Mouse (Mus musculus) myocyte (in vitro differentiated cells): Measurements from ENCODE around the gene Prrx2. TPM values are rescaled to one million over a fixed set of nuclear protein-coding genes. Genes with fewer than 3 reads are reported as not detected.
A peak's percentile ranks its signal among the peaks of the same experiment; 100 is the strongest.

Experiments used
- H3K27me3 ChIP-seq: one replicate; pipeline ENCODE4 v1.6.1; 2011; ENCODE audit not compliant: control insufficient read depth, insufficient read depth, insufficient read length
- H3K36me3 ChIP-seq: one replicate; pipeline ENCODE4 v1.6.1; 2011; ENCODE audit not compliant: control insufficient read depth, insufficient read depth
- H3K4me2 ChIP-seq: one replicate; pipeline ENCODE4 v1.6.1; 2011; ENCODE audit warnings: low read depth, control low read depth
- H3K4me3 ChIP-seq: one replicate; pipeline ENCODE4 v1.5.1; 2011; ENCODE audit warnings: mild to moderate bottlenecking, control low read depth, moderate library complexity
- H3K79me2 ChIP-seq: one replicate; pipeline ENCODE4 v1.6.1; 2011; ENCODE audit not compliant: control insufficient read depth, insufficient read depth
- H3ac ChIP-seq: one replicate; pipeline ENCODE4 v1.6.1; 2011; ENCODE audit not compliant: control insufficient read depth, insufficient read length
- CEBPB ChIP-seq: IDR thresholded peaks from 2 replicates; pipeline ENCODE4 v1.6.1; 2011; ENCODE audit warnings: mild to moderate bottlenecking, moderate library complexity; ENCODE audit not compliant: poor library complexity, insufficient read depth, severe bottlenecking
- E2F4 ChIP-seq: IDR thresholded peaks from one replicate; pipeline ENCODE4 v1.6.1; 2011; ENCODE audit warnings: mild to moderate bottlenecking, control low read depth, moderate library complexity; ENCODE audit not compliant: insufficient read depth
- MAX ChIP-seq: IDR thresholded peaks from one replicate; pipeline ENCODE4 v1.6.1; 2011; ENCODE audit warnings: low read depth, mild to moderate bottlenecking, control low read depth
- MYOD1 ChIP-seq, 3 experiments: IDR thresholded peaks; one replicate each; pipeline ENCODE4 v1.6.1; 2011; ENCODE audit warnings: control low read depth in 2 of 3, low read depth in 2 of 3, mild to moderate bottlenecking in 2 of 3, moderate library complexity in 1 of 3; ENCODE audit not compliant: insufficient read length in 2 of 3, control insufficient read depth in 1 of 3
- MYOG ChIP-seq, 3 experiments: IDR thresholded peaks; one replicate each; pipeline ENCODE4 v1.6.1; 2011; ENCODE audit warnings: control low read depth in 2 of 3, low read depth in 2 of 3, mild to moderate bottlenecking in 2 of 3; ENCODE audit not compliant: insufficient read length in 2 of 3, control insufficient read depth in 1 of 3, insufficient read depth in 1 of 3
- POLR2A ChIP-seq: IDR thresholded peaks from one replicate; pipeline ENCODE4 v1.6.1; 2011; ENCODE audit warnings: low read depth, mild to moderate bottlenecking, control low read depth, moderate library complexity; ENCODE audit not compliant: insufficient read length
- POLR2AphosphoS2 ChIP-seq: IDR thresholded peaks from one replicate; pipeline ENCODE4 v1.6.1; 2011; ENCODE audit warnings: low read depth, control low read depth; ENCODE audit not compliant: insufficient read length
- REST ChIP-seq: IDR thresholded peaks from one replicate; pipeline ENCODE4 v1.6.1; 2011; ENCODE audit warnings: mild to moderate bottlenecking, control low read depth, moderate library complexity; ENCODE audit not compliant: insufficient read depth, insufficient read length
- SRF ChIP-seq: IDR thresholded peaks from one replicate; pipeline ENCODE4 v1.6.1; 2011; ENCODE audit warnings: low read depth; ENCODE audit not compliant: control insufficient read depth, insufficient read length
- TCF12 ChIP-seq: IDR thresholded peaks from one replicate; pipeline ENCODE4 v1.6.1; 2011; ENCODE audit warnings: mild to moderate bottlenecking, control low read depth; ENCODE audit not compliant: poor library complexity, insufficient read depth, severe bottlenecking
- TCF3 ChIP-seq: IDR thresholded peaks from one replicate; pipeline ENCODE4 v1.6.1; 2011; ENCODE audit warnings: low read depth, control low read depth; ENCODE audit not compliant: insufficient read length
- USF1 ChIP-seq: IDR thresholded peaks from one replicate; pipeline ENCODE4 v1.6.1; 2011; ENCODE audit warnings: low read depth, mild to moderate bottlenecking, control low read depth, moderate library complexity
- polyA plus RNA-seq: library from polyadenylated mRNA; unstranded; fragments of >200 nt; fragmentation: generic; extraction: Trizol; gene quantifications from one replicate; pipeline ENCODE4 v1.2.1, GENCODE M21; 2012; ENCODE audit warnings: missing spikeins

The Prrx2 gene
- polyA plus RNA-seq, 1 experiment, result 21.8 TPM

GRCm38 (mm10) chr2:30836238-30836990, 1.6 kb downstream of the Prrx2 start:
- no peak overlapping the region for H3K4me3 ChIP-seq
- H3K36me3 ChIP-seq, result no peaks in the 10 kb centered on the region
- no peaks in the 10 kb centered on the region for H3K79me2 ChIP-seq
- TF ChIP-seq POLR2A, result no peak
- no peak for TF ChIP-seq USF1
- no peak for TF ChIP-seq E2F4
- no peak for TF ChIP-seq MYOD1 (IDR thresholded peaks at IDR 0.05; ENCODE audit: control insufficient read depth in 1 of 3, insufficient read length in 2 of 3, low read depth in 2 of 3)
- no peak for TF ChIP-seq SRF
- no peak for TF ChIP-seq POLR2AphosphoS2
- TF ChIP-seq MAX, result no peak
- no peaks in the 10 kb centered on the region for H3K27me3 ChIP-seq
- H3ac ChIP-seq, result no peak overlapping the region
- H3K4me2 ChIP-seq, result no peak overlapping the region

DNA sequence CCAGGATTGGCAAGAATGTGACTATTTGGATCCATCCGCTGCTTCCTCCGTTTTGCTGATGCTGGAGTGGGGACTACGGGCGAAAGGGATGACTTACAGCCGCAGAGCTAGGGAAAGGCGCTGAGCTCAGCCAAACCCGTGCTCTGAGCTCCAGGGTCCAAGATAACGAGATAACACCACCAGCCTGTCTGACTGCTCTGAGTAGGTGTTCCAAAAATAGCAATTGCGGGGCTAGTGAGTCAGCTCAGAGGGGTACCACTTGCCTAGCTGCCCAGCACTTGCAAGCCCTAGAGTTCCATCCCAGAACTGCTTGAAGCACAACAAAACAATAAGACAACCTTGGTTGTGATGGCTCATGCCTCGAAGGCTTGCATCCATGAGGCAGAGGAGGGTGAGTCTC, 7.8 kb downstream of the Prrx2 start:
- Histone ChIP-seq H3K4me3 (no peak overlapping the region), H3K79me2 (no peaks in the 10 kb centered on the region), H3ac (no peak overlapping the region), H3K27me3 (no peaks in the 10 kb centered on the region), H3K4me2 (no peak overlapping the region), H3K36me3 (no peaks in the 10 kb centered on the region)
- TF ChIP-seq SRF (no peak), POLR2AphosphoS2 (no peak), TCF3 (no peak), MYOD1 (IDR thresholded peaks at IDR 0.05; ENCODE audit: control insufficient read depth in 1 of 3, insufficient read length in 2 of 3, low read depth in 2 of 3) (no peak), REST (no peak), MAX (no peak), E2F4 (no peak), USF1 (no peak), CEBPB (no peak), MYOG (IDR thresholded peaks at IDR 0.05; ENCODE audit: control insufficient read depth in 1 of 3, insufficient read depth in 1 of 3, insufficient read length in 2 of 3, low read depth in 2 of 3) (no peak), POLR2A (no peak)

GRCm38 (mm10) chr2:30845152-30846070, 10.6 kb downstream of the Prrx2 start:
- TF ChIP-seq POLR2A (peak; percentile 43), TCF12 (no peak)
- H3ac ChIP-seq, result peak overlapping the region; percentile 56
- no peaks in the 10 kb centered on the region for H3K27me3 ChIP-seq
- peak overlapping the region; percentile 34 for H3K4me3 ChIP-seq
- H3K79me2 ChIP-seq, result no peaks in the 10 kb centered on the region
- H3K4me2 ChIP-seq, result peak overlapping the region; percentile 84
- no peaks in the 10 kb centered on the region for H3K36me3 ChIP-seq

GRCm38 (mm10) chr2:30846236-30846635, 11.5 kb downstream of the Prrx2 start:
- H3K4me3 ChIP-seq, result peak overlapping the region; percentile 34
- H3K4me2 ChIP-seq, result peak overlapping the region; percentile 84
- H3K36me3 ChIP-seq, result no peaks in the 10 kb centered on the region
- TF ChIP-seq REST (no peak), POLR2A (no peak), MAX (no peak), SRF (no peak), CEBPB (no peak), USF1 (no peak), MYOD1 (IDR thresholded peaks at IDR 0.05; ENCODE audit: control insufficient read depth in 1 of 3, insufficient read length in 2 of 3, low read depth in 2 of 3) (no peak), TCF12 (no peak)
- no peak overlapping the region for H3ac ChIP-seq
- no peaks in the 10 kb centered on the region for H3K79me2 ChIP-seq
- no peaks in the 10 kb centered on the region for H3K27me3 ChIP-seq

DNA sequence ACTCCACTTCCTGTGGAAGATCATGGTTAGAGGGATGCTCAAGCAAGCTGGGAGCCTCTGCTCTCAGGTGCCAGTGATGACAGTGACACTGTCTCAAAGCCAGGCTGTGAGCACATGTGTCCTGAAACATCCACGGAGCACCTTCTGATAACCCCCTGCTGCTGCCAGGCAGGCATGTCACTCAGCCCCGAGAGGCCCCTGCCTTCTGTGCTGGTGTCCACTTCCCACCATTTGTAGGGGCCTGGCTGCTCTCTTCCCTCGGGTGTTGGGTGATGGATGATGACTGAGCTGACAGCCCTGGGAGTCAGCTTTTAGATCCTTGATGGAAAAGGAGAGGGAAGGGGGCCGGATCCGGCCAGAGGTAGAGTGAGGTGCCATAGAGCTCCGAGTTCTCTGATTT, 12.0 kb downstream of the Prrx2 start:
- no peaks in the 10 kb centered on the region for H3K27me3 ChIP-seq
- TF ChIP-seq MYOG (IDR thresholded peaks at IDR 0.05; ENCODE audit: control insufficient read depth in 1 of 3, insufficient read depth in 1 of 3, insufficient read length in 2 of 3, low read depth in 2 of 3), result no peak
- TF ChIP-seq MYOD1 (IDR thresholded peaks at IDR 0.05; ENCODE audit: control insufficient read depth in 1 of 3, insufficient read length in 2 of 3, low read depth in 2 of 3), result peak in 2 of 3 experiments; percentile 15 to 23
- TF ChIP-seq POLR2AphosphoS2, result no peak
- no peak for TF ChIP-seq MAX
- no peak for TF ChIP-seq USF1
- TF ChIP-seq TCF3, result no peak
- no peaks in the 10 kb centered on the region for H3K36me3 ChIP-seq
- no peak overlapping the region for H3ac ChIP-seq
- peak overlapping the region; percentile 34 for H3K4me3 ChIP-seq
- H3K4me2 ChIP-seq, result peak overlapping the region; percentile 84
- no peaks in the 10 kb centered on the region for H3K79me2 ChIP-seq
